Mouse (Mus musculus) stomach, adult 2 months (tissue): ENCODE measurements around the gene Arhgap9. TPM values are rescaled to one million over a fixed set of nuclear protein-coding genes. Genes with fewer than 3 reads are reported as not detected.

Source experiments
- polyA plus RNA-seq: library from polyadenylated mRNA; depleted of rRNA; stranded (reverse); fragments of >200 nt; gene quantifications from 2 replicates; pipeline ENCODE4 v1.2.3, GENCODE M21; 2012; rRNA removed

Gene Arhgap9
- polyA plus RNA-seq: 1.1 and 2.8 TPM in 2 replicates

DNA sequence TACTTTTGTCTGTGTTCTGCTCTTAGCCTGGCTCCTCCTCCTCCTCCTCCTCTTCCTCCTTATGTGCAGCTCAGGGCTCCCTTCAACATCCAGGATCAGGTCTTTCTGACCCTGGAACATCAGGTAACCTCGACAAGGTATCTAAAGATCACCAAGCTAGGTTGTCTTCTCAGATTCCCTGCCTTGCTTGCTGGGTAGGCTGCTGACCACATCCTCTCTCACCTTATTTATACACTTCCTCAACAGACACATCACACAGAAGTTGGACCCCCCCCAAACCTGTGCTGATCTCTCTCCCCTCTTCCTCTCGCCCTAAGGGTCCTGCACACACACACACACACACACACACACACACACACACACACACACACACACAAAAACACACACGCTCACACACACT is at the start of gene Arhgap9:
Gene Arhgap9 (plus strand): TSS at position 344 of the 400 bp plus-strand sequence.

DNA sequence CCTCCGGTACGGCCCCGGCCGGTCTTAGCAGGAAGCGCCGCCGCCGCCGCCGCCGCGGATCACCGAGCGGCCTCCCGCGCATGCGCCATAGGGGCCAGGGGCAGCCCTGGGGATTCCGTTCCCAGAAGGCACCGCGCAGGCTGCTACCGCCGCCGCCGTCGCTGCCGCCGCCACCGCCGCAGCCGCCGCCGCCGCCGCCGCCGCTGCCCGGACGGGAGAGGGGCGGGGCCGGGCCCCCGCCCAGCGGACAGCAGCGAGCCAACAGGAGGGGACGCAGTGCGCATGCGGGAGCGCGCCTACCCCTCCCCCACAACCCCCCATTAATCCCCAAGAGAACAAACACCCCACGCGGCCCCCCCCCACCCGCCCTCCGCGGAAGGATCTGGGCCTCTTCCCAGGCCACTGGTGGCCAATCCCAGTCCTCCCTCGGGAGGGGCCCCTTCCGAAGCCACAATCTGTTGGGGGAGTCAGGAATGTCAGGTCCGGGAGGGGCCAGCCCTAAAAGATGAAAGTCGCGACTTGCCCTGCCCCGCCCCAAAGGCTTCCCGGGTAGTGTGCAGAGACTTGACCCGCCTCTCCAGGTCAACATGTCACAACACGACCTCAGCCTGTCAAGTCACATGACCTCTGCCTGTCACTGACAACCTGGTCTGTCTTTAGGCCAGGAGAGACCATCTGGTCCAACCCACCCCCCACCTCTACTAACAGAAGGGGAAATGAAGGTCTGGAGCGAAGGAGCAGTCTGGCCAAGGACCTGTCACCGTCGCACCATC is 32.8 kb upstream of the Arhgap9 start, which contains the start of gene Mbd6:
Gene Mbd6 (minus strand): TSS at position 219 of the 773 bp plus-strand sequence.

DNA sequence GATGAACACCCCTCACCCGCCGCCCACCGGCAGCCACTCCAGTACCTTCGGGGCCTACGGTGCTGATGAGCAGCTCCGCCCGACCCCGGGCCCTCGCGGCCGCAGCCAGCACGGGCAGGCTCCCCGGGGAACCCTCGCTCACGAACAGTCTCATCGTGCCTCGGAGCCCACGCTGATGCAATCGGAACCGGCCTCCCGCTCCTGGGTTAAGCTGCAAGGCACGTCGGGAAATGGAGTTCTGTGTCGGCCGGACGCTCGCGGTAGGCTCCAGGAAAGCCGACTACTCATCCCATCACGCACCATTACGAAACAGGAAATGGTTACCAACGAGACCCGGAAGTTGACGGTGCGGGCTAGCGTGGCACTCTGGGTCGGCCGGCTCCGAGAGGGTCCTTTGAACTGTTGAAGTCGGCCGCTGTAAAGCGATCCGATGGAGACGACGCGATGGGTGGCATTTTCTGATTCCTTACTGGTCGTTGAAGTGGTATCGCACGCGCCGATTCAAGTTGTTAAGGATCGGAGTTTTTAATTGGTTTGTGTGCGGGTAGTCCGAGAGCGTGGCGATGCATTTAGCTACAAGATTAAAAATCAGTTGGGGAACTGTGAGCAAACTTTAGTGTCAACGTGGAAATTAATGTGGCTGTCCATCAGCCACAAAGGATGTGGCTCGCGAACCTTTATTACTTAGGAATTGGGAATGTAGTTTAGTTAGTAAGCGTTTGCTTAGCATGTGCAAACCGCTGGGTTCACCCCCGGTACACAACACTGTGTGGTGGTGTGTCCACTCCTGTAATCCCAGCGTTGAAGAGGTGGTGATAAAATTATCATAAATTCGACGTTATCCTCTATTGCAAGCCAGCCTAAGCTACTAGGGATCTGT is 10.0 kb upstream of the Arhgap9 start, which contains the start of gene Mars:
Gene Mars (minus strand): TSS at position 311 of the 880 bp plus-strand sequence.

DNA sequence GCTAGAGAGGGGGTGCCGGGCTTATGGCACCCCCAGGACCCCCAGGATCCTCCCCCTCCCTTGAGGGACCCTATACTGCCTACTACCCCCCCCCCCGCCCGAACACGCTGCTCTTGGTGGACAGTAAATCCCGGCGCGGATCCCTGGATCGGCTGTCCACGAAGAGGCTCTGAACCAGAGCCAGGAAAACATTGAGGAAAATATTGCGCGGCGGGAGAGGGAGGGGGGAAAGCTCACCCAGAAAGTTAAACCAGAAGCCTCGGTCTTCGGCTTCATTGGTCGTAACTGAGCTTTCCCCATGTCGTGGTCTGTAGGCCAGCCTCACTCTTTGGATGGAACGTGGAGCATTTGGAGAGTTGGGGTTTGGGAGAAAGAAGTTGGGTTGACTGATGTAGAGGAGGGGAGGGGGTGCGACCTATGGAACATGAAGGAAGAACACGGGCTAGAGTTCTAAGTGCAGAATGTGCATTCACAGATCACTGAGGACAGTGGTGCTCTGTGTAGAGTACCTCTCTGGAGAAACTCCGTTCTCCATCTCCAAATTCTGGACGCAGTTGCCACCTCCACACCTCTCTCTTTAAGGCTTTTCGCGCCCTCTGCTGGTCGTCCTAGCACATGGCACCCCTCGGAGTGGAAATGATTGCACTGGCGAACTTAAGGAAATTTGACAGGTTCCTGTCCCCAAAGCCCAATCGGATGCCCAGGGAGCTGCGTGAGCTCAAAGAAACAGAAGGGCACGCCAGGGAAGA is 20.3 kb downstream of the Arhgap9 start, which contains the start of gene Gli1:
Gene Gli1 (minus strand): TSS at position 84 of the 749 bp plus-strand sequence.

DNA sequence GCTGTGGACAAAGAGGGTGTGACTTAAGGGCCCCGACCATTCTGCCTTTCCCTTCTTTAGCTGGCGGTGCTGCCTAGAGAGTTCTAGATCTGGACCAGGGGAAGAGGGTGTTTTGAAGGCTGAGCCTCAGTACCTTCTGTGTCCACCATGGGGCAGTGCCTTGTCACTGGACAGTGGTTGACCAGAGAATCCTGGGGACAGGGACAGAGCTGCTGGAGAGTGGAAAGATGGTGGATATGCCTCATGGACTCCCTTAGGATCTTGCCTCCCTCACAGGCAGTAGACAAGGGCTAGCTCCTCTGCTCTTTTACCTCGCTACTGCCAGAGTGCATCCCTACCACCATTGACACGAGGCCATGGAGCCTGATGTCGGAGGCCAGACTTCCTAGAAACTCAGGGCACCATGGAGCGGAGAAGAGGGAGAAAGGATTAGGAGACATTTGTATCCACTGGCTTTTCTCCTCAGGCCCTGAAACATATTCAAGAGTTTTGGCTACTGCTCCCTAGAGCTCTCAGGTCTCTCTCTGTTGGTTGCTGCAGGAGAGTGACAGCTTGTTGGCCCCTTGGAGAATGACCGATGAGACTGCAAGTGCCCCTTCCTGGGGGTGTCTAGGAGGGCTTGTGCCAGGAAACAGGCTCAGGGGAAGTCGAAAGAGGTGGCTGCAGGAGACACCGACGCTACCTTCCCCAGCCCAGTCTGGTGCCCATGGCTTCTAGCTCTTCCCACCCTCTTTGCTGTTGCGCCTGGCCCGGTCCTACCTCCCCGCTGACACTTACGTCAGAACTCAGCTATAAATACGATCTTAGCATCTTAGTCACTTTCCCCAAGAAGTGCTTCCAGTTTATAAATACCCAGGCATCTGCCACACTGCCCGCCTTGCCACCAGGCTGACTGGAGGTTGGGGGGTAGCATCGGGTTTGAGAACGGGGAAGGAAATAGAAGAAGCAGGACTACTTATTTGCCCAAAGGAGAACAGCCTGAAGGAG is 32.4 kb downstream of the Arhgap9 start, which contains the start of gene Inhbe:
Gene Inhbe (minus strand): TSS at position 503 of the 987 bp plus-strand sequence.

DNA sequence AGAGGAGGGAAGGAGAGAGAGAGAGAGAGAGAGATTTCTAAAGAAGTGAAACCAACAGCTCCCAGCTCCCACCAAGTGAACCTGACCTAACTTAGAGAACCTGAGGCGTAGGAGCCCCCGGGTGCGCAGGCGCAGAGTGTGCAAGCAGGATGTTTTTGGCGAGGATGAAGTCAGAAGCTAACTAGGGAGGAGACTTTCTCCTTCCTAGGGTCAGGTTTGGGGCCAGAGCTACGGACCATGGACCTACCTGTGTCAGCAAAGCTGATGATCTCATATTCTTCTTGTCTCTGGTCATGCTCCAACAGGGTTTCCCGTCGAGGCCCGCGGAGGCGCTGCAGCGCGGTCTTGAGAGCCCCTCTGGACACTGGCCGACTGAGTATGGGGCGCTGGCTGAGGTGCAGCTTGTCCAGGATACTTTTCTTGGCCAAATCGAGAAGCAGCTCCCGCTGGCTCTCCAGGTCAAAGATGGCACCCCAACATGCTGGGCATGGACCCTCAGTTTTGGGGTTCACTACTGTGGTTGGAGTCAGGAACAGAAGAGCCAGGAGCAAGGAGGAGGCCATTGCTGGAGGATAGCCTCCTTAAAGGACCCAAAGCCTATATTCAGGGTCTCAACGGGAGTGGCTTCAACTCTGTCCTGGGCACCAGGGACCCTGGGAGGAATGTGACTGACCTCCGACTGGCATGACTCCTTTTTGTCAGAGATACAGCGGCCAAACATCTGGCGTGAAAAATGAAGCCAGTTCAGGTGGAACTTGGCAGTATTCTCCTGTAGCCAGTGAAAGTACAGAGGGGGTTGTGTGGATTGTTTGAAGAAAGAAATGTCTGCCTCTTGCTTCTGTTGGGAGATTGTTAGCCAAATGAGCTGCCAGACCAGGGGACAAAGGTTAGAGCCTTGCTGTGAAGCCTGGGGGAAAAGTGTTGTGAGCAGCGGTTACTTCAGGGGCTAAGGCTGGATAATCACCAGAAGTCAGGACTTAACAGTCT is 48.4 kb downstream of the Arhgap9 start, which contains the start of gene Inhbc:
Gene Inhbc (minus strand): TSS at position 598 of the 987 bp plus-strand sequence.

Other genes starting within 250 kb of the Arhgap9 start
- 2.3 and 3.5 TPM in 2 replicates for gene Agap2, start 246.7 kb upstream of the Arhgap9 start, polyA plus RNA-seq
- gene Os9, start 200.8 kb upstream of the Arhgap9 start, polyA plus RNA-seq: 44.9 and 55.6 TPM in 2 replicates
- 169 and 171 TPM in 2 replicates for gene B4galnt1, start 156.7 kb upstream of the Arhgap9 start, polyA plus RNA-seq
- gene Slc26a10, start 141.3 kb upstream of the Arhgap9 start, polyA plus RNA-seq: 0.96 and 2.6 TPM in 2 replicates
- gene Arhgef25, start 131.9 kb upstream of the Arhgap9 start, polyA plus RNA-seq: 25.7 and 29.5 TPM in 2 replicates
- 49.2 and 63.1 TPM in 2 replicates for gene Dtx3, start 126.2 kb upstream of the Arhgap9 start, polyA plus RNA-seq
- 16.3 and 17.7 TPM in 2 replicates for gene Pip4k2c, start 110.4 kb upstream of the Arhgap9 start, polyA plus RNA-seq
- gene Kif5a, start 58.6 kb upstream of the Arhgap9 start, polyA plus RNA-seq: 1.4 and 3.6 TPM in 2 replicates
- gene Dctn2, start 55.6 kb upstream of the Arhgap9 start, polyA plus RNA-seq: 108 and 112 TPM in 2 replicates
- gene Mbd6, start 32.9 kb upstream of the Arhgap9 start, polyA plus RNA-seq: 35.2 and 37.4 TPM in 2 replicates
- 31.8 and 34.2 TPM in 2 replicates for gene Mars, start 10.2 kb upstream of the Arhgap9 start, polyA plus RNA-seq
- gene Gli1, start 20.0 kb downstream of the Arhgap9 start, polyA plus RNA-seq: 5.7 and 9.6 TPM in 2 replicates
- gene Inhbe, start 32.4 kb downstream of the Arhgap9 start, polyA plus RNA-seq: not detected in 2 replicates
- gene Inhbc, start 48.5 kb downstream of the Arhgap9 start, polyA plus RNA-seq: 0.09 and 0.10 TPM in 2 replicates
- 64.7 and 74.9 TPM in 2 replicates for gene R3hdm2, start 58.4 kb downstream of the Arhgap9 start, polyA plus RNA-seq
- 2.1 and 3.9 TPM in 2 replicates for gene Stac3, start 179.7 kb downstream of the Arhgap9 start, polyA plus RNA-seq
- 28.4 and 32.1 TPM in 2 replicates for gene Ndufa4l2, start 193.0 kb downstream of the Arhgap9 start, polyA plus RNA-seq
- 34.0 and 35.9 TPM in 2 replicates for gene Shmt2, start 200.5 kb downstream of the Arhgap9 start, polyA plus RNA-seq
- gene Nxph4, start 212.6 kb downstream of the Arhgap9 start, polyA plus RNA-seq: 0.22 and 0.43 TPM in 2 replicates